In genomic region chr5:130144334-130145312, GRCm38 (mm10) we compare ENCODE assay signal across 8 mouse cellular contexts. TPM values are rescaled to one million over a fixed set of nuclear protein-coding genes. Genes with fewer than 3 reads are reported as not detected.
DNase-seq lines count a peak whose midpoint lies in the region; ATAC-seq and TF ChIP-seq lines count a peak whose summit lies in the region.

Gene Kctd7, plus strand, starts transcription at chr5:130144861.

- peak; percentile 94 for ATAC-seq in embryonic facial prominence, embryonic 13.5 days (ENCODE audit: insufficient number of reproducible peaks, insufficient read depth, low FRiP score, low TSS enrichment, low read depth)
- ATAC-seq in limb, embryonic 12.5 days (ENCODE audit: insufficient number of reproducible peaks, insufficient read depth, low FRiP score, low TSS enrichment, low read depth), result peak; percentile 98
- ATAC-seq in midbrain, embryonic 15.5 days (replicated peaks), result peak; percentile 97

- under 1% methylated on average over 66 of the region's 66 CpGs for WGBS in embryonic facial prominence, embryonic 13.5 days
- WGBS in kidney, adult 2 months, result under 1% methylated on average over 66 of the region's 66 CpGs
- WGBS in limb, embryonic 12.5 days, result 1% methylated on average over 66 of the region's 66 CpGs
- WGBS in midbrain, embryonic 15.5 days, result under 1% methylated on average over 66 of the region's 66 CpGs
- WGBS in spleen, adult 2 months, result under 1% methylated on average over 66 of the region's 66 CpGs

- no peaks in the 10 kb centered on the region for H3K27me3 ChIP-seq in embryonic facial prominence, embryonic 13.5 days
- H3K27me3 ChIP-seq in kidney, adult 2 months (replicated peaks; ENCODE audit: control insufficient read depth, insufficient read depth, low read length), result no peaks in the 10 kb centered on the region
- no peaks in the 10 kb centered on the region for H3K27me3 ChIP-seq in limb, embryonic 12.5 days
- H3K27me3 ChIP-seq in midbrain, embryonic 15.5 days (replicated peaks), result no peaks in the 10 kb centered on the region
- no peaks in the 10 kb centered on the region for H3K27me3 ChIP-seq in spleen, adult 2 months (ENCODE audit: control insufficient read depth, insufficient read depth, low read length)

- peak within 1 kb of the TSS; percentile 82 for H3K9ac ChIP-seq in embryonic facial prominence, embryonic 13.5 days
- H3K9ac ChIP-seq in limb, embryonic 12.5 days (replicated peaks), result peak within 1 kb of the TSS; percentile 79
- peak within 1 kb of the TSS; percentile 75 for H3K9ac ChIP-seq in midbrain, embryonic 15.5 days

- peaks cover 35% of the 10 kb centered on the region for H3K4me1 ChIP-seq in embryonic facial prominence, embryonic 13.5 days
- peaks cover 3% of the 10 kb centered on the region; the same call in 1 of the 2 replicates for H3K4me1 ChIP-seq in kidney, adult 2 months (ENCODE audit: control insufficient read depth, insufficient read depth, low read length)
- H3K4me1 ChIP-seq in limb, embryonic 12.5 days (replicated peaks), result peaks cover 11% of the 10 kb centered on the region
- H3K4me1 ChIP-seq in midbrain, embryonic 15.5 days, result peaks cover 12% of the 10 kb centered on the region
- H3K4me1 ChIP-seq in spleen, adult 2 months (ENCODE audit: control insufficient read depth, insufficient read depth, insufficient read length), result peaks cover 7% of the 10 kb centered on the region; the same call in 1 of the 2 replicates

- H3K4me2 ChIP-seq in embryonic facial prominence, embryonic 13.5 days, result peak within 1 kb of the TSS; percentile 93
- peak within 1 kb of the TSS; percentile 88 for H3K4me2 ChIP-seq in limb, embryonic 12.5 days
- peak within 1 kb of the TSS; percentile 75 for H3K4me2 ChIP-seq in midbrain, embryonic 15.5 days

- peaks cover 14% of the 10 kb centered on the region for H3K36me3 ChIP-seq in embryonic facial prominence, embryonic 13.5 days
- no peaks in the 10 kb centered on the region for H3K36me3 ChIP-seq in kidney, adult 2 months (ENCODE audit: control insufficient read depth, insufficient read depth, low read length)
- peaks cover 9% of the 10 kb centered on the region for H3K36me3 ChIP-seq in limb, embryonic 12.5 days
- peaks cover 8% of the 10 kb centered on the region; the same call in 1 of the 2 replicates for H3K36me3 ChIP-seq in midbrain, embryonic 15.5 days (replicated peaks)
- peaks cover 1% of the 10 kb centered on the region; the same call in 1 of the 2 replicates for H3K36me3 ChIP-seq in spleen, adult 2 months (ENCODE audit: control insufficient read depth, insufficient read depth, low read length)

- TF ChIP-seq POLR2A in kidney, adult 2 months (IDR thresholded peaks at IDR 0.05; ENCODE audit: low read depth, low read length), result no peak
- peak; percentile 51; the same call in 1 of the 2 replicates for TF ChIP-seq POLR2A in spleen, adult 2 months (IDR thresholded peaks at IDR 0.05; ENCODE audit: low read depth, low read length)

- H3K9me3 ChIP-seq in embryonic facial prominence, embryonic 13.5 days, result no peaks in the 10 kb centered on the region
- H3K9me3 ChIP-seq in limb, embryonic 12.5 days, result no peaks in the 10 kb centered on the region
- no peaks in the 10 kb centered on the region for H3K9me3 ChIP-seq in midbrain, embryonic 15.5 days

- peak; percentile 25; the same call in 1 of the 2 replicates for TF ChIP-seq CTCF in kidney, adult 2 months (conservative IDR thresholded peaks at IDR 0.05; ENCODE audit: insufficient read depth, insufficient read length, low read depth, low read length)
- TF ChIP-seq CTCF in spleen, adult 2 months (IDR thresholded peaks at IDR 0.05; ENCODE audit: extremely low read depth, insufficient read depth, insufficient read length, insufficient replicate concordance), result 0 out of 2 replicates have a peak, but pooled peaks have one; percentile 22

- peak within 1 kb of the TSS; percentile 72 for H3K4me3 ChIP-seq in embryonic facial prominence, embryonic 13.5 days
- H3K4me3 ChIP-seq in kidney, adult 2 months (ENCODE audit: insufficient read depth, low read depth, low read length), result peak within 1 kb of the TSS; percentile 75
- peak within 1 kb of the TSS; percentile 65 for H3K4me3 ChIP-seq in limb, embryonic 12.5 days (replicated peaks)
- peak within 1 kb of the TSS; percentile 71 for H3K4me3 ChIP-seq in midbrain, embryonic 15.5 days
- peak within 1 kb of the TSS; percentile 72 for H3K4me3 ChIP-seq in spleen, adult 2 months (ENCODE audit: extremely low read depth, insufficient read depth, insufficient read length)

- H3K27ac ChIP-seq in embryonic facial prominence, embryonic 13.5 days, result peak within 1 kb of the TSS; percentile 83
- H3K27ac ChIP-seq in kidney, adult 2 months (ENCODE audit: insufficient read depth, low read depth, low read length), result peak within 1 kb of the TSS; percentile 32; the same call in 1 of the 2 replicates
- H3K27ac ChIP-seq in limb, embryonic 12.5 days, result peak within 1 kb of the TSS; percentile 72
- peak within 1 kb of the TSS; percentile 88 for H3K27ac ChIP-seq in midbrain, embryonic 15.5 days
- H3K27ac ChIP-seq in spleen, adult 2 months (ENCODE audit: insufficient read depth, low read length), result peak within 1 kb of the TSS; percentile 66

- peak; percentile 98 for DNase-seq in 3134 (ENCODE audit: extremely low read depth, insufficient read length, low spot score)
- peak; percentile 96 for DNase-seq in adrenal gland, postnatal 36 days
- DNase-seq in heart, adult 18-20 months, result peak; percentile 99
- DNase-seq in kidney, adult 2 months, result peak; percentile 99
- DNase-seq in spleen, adult 2 months (ENCODE audit: low read depth in 1 of 2, low spot score in 2 of 2), result peak; percentile 91 to 96

RNA-seq across cellular contexts. Expression of gene Kctd7, which starts in this region (rescaled TPM):
- 10 to 100 TPM in 1 of 2 experiments, 1 to 10 TPM in 1; 8.6 to 14.6 TPM for total RNA-seq in adrenal gland, postnatal 36 days (2021)
- polyA plus RNA-seq in embryonic facial prominence, embryonic 13.5 days (2015; fragmentation: Nextera tagmentation; extraction: Ambion mirVana), result 6.1 and 7.2 TPM in 2 replicates
- total RNA-seq in heart, adult 18-20 months (2021), result 1 to 10 TPM; 1.9 to 3.0 TPM
- 2.4 and 4.3 TPM in 2 replicates for polyA plus RNA-seq in kidney, adult 2 months (2012; rRNA removed)
- 6.3 and 6.9 TPM in 2 replicates for polyA plus RNA-seq in limb, embryonic 12.5 days (2016; fragmentation: Nextera tagmentation; extraction: Ambion mirVana)
- 18.0 and 19.9 TPM in 2 replicates for polyA plus RNA-seq in midbrain, embryonic 15.5 days (2015; fragmentation: Nextera tagmentation; extraction: Ambion mirVana)
- 5.2 and 8.9 TPM in 2 replicates for polyA plus RNA-seq in spleen, adult 2 months (2012; rRNA removed)

Comparison
In these comparisons a context has a peak if more than half of its experiments do, and no peak if none do; other contexts are left out.
1. Peak in every context shown above with its lines: DNase-seq, ATAC-seq, H3K4me3 ChIP-seq and H3K27ac ChIP-seq.
2. H3K27ac ChIP-seq: peak in every context shown above with its lines; median percentile 88 in midbrain, embryonic 15.5 days; 83 in embryonic facial prominence, embryonic 13.5 days; 72 in limb, embryonic 12.5 days; 66 in spleen, adult 2 months; 32 in kidney, adult 2 months.